Mouse (Mus musculus) heart, embryonic 15.5 days (tissue): Measurements from ENCODE around the gene 5730522E02Rik. TPM values are rescaled to one million over a fixed set of nuclear protein-coding genes. Genes with fewer than 3 reads are reported as not detected.

Experiments
- microRNA-seq: library from miRNA; unstranded; fragments of <30 nt; microRNA quantifications from one replicate; pipeline ENCODE4, GENCODE M21; 2016
- polyA plus RNA-seq: library from polyadenylated mRNA; unstranded; fragments of >200 nt; fragmentation: Nextera tagmentation; extraction: Ambion mirVana; gene quantifications from 2 replicates; pipeline ENCODE4 v1.2.1, GENCODE M21; 2015

Gene 5730522E02Rik
- polyA plus RNA-seq, 1 experiment from 2014 or later: 1.3 TPM

Small RNAs within 50 kb of the gene (microRNA-seq; reads per million reads assigned to microRNA genes)
- gene Mir6372: not detected

Other genes with a start within 250 kb of the 5730522E02Rik start
- 20.6 and 24.4 TPM in 2 replicates for gene Fancl, start 175.4 kb upstream of the 5730522E02Rik start, polyA plus RNA-seq